Mouse (Mus musculus) liver, adult (tissue): ENCODE results near the gene Il4ra.

Experiments
- GATA4 ChIP-seq: IDR thresholded peaks from 2 replicates; pipeline ENCODE4 v1.6.1; 2014; ENCODE audit warnings: mild to moderate bottlenecking, low read length; ENCODE audit not compliant: insufficient replicate concordance

Gene Il4ra

DNA sequence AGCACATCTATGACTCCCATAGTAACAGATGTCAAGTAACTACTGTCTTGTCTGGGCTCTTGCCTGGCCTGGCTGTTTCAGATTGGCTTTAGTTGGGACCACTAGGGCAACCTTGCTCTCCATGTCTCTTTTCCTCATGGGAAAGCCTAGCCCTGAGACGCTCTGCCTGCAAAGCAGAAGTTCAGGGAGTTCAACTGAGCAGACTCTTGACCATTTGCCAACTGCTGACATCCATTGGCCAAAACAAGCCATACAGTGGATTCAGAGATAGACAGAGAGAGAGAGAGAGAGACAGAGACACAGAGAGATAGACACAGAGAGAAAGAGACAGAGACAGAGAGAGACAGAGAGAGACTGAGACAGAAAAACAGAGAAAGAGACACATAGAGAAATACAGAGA, 10.9 kb upstream of the Il4ra start:
- no peak for TF ChIP-seq GATA4

- no peak for TF ChIP-seq GATA4
Observed at GRCm38 (mm10) chr7:125541821-125542220, 10.1 kb upstream of the Il4ra start.

DNA sequence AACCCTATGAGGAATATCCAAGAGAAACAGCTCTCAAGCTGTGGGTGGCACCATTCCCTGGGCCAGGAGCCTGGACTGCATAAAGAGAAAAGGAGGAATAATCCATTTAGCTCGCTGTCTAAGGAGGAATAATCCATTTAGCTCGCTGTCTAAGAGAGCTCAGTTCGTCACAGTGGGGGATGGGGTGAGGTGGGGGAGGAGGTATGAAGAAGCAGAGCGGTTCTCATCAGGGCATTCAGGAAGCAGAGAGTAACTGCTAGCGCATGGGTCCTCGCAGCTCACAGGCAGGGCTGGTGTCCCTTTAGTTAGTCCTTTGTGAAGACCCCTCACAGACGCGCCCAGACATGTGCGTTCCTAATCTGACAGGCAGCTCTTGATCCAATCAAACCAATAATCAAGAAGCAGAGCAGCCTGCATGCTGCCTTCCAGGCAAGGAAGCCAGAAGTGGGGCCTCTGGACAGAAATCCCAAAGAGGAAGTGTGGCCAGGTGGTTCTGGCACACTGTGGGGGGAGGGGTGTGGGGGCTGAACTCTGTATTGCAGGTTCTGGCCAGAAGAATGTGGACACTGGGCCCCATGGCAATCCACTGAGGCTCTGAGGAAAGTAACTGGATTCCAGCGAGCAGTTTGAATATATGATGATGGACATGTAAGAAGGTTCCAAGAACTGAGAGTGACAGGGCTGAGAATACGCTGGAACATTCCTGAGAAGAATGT, 9.4 kb upstream of the Il4ra start:
- TF ChIP-seq GATA4, result no peak

DNA sequence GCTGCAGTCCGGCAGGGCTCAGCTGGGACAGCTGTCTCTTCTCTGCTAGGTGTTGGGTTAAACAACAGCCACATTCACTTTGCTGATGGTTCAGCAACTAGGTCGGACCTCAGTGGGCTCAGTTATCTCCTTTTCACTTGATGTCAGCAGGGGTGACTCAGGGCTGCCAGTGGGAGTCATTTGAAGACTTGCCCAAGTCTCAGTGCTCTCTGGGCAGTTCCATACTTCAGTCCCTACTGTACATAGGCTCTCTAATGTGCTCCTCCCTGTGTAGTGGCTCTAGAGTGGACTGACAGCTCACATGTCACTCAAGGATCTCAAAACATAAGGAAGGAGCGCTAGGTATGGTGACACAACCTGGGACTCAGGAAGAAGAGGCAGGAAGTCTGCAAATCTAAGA, 8.4 kb upstream of the Il4ra start:
- no peak for TF ChIP-seq GATA4

- TF ChIP-seq GATA4, result no peak
Observed at GRCm38 (mm10) chr7:125545331-125545730, 6.6 kb upstream of the Il4ra start.

GRCm38 (mm10) chr7:125546727-125547126, 5.2 kb upstream of the Il4ra start:
- TF ChIP-seq GATA4, result no peak

- no peak for TF ChIP-seq GATA4
Observed at GRCm38 (mm10) chr7:125549916-125550315, 2.0 kb upstream of the Il4ra start.

GRCm38 (mm10) chr7:125550881-125551381, 989 bp upstream of the Il4ra start:
- peak; percentile 23; the same call in 1 of the 2 replicates for TF ChIP-seq GATA4

DNA sequence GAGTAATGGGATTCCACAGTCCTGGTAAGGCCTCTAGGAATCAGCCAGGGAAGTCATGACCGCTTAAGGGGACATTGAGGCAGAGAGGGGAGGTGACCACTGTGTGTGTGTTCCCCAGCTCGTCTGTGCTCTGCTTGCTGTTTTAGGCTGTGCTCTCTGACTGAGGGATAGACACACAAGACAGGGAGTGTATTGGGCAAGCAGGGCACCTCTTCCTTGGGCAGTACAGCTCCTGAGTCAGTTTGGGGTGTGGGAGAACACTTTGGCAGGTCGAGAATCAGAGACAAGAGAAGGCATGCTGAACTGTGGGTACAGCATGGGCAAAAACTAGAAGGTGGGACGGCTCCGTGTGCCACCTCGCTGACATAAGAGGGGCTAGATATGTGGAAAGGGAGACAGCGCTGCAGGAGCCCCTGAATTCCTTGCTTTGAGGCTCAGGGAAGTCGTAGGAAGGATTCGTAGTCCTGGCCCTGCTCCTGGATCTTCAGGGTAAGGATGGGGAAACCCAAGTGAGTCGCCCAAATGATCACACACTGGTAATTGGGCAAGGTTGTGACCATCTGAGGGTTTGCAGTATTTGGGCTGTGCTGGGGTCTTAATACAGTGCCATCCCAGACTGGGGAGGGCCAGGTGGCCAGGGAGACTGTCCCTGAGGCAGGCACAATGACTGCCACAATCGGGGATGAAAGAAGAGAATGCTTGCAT, 1.1 kb downstream of the Il4ra start:
- no peak for TF ChIP-seq GATA4

- TF ChIP-seq GATA4, result no peak
Observed at GRCm38 (mm10) chr7:125553653-125554428, 1.9 kb downstream of the Il4ra start.

DNA sequence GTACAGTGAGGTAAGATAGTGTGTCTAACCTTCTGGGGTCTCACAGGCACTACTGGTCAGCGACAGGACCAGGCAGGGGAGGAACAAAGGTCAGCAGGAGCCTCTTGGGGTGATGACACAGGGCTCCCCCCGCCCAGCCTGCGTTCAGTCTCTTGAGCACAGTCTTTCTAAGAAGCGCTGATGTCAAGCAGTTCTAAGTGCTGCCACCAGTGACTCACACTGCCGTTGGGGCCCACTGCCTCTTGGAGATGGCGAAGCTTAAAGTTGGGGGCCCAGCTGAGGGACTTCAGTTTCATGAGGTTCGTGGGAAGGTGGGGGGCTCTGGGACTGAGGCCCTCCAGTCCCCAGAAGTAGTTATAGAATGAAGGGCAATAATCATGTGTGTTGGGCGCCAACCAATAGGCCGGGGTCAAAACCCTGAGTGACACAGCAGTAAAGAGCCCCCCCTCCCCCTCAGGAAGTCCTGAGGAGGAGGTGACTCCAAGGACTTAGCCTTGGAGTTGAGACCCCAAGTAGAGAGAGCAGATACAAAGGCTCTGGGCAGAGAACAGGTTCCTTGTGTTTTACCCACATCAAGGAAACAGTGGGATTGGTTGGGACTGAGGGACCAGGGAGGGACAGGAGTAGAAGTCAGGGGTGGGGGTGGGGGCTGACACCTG, 2.7 kb downstream of the Il4ra start:
- TF ChIP-seq GATA4, result no peak

- TF ChIP-seq GATA4, result no peak
Observed at GRCm38 (mm10) chr7:125555351-125555872, 3.5 kb downstream of the Il4ra start.

DNA sequence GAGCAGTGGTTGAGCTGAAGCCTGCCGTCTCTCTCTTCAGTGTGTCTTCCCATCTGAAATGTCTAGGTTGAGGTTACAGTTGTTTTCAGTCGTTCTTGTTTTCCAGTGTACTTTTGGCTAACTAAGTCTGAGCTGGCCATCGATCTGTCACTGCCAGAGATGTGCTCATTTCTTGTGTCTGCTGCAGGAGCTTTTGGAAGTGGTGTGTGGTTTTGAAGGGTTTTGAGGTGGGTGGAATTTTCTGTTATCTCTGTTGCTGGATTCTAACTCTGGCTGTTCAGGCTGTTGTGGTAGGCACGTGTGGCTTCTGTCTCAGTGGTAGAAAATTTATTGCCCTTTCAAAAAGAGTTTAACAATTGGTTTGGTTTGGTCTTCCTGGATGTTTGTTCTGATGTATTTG, 4.2 kb downstream of the Il4ra start:
- no peak for TF ChIP-seq GATA4

GRCm38 (mm10) chr7:125556865-125557264, 4.9 kb downstream of the Il4ra start:
- TF ChIP-seq GATA4, result no peak

DNA sequence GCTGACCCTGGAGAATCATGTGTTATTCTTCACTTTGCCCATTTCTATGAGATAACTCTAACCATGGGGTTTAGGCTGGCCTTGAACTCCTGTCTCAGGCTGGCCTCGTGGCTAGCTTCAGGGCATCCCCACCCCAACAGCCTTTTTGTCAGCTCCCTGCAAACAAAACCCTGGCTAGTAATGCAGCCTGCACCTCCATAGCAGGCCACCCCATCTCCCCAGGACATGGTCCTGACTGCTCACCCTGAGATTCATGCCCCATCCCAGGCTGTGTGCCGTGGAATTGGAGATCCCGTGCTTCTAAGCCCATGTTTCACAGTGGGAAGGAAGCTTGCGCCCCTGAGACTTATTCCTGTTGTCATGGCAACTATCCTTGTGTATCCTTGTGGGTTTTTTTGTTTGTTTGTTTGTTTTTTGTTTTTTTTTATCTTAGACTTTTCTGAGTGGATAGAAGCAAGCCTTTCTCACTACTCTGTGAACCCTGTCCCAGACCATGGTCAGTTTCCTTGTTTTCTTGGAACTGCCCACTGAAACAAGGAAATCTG, 6.6 kb downstream of the Il4ra start:
- TF ChIP-seq GATA4, result no peak
